Mouse (Mus musculus) heart, postnatal 36 days (tissue): Measurements from ENCODE around the gene Tead4. TPM values are rescaled to one million over a fixed set of nuclear protein-coding genes. Genes with fewer than 3 reads are reported as not detected.
"Not testable (repeated sequence)": the region's sequence is repeated elsewhere in the genome, so short reads cannot be mapped to it uniquely, and the experiment has no call there.

Experiments used
- DNase-seq, 2 experiments: peaks; one replicate each; pipeline ENCODE4 v3.0.0; 2021 to 2022
- intact Hi-C: fragments of 180-260 bp; cut with DNase I; formaldehyde crosslinking; loops from one replicate; pipeline ENCODE4 v1.15.1; 2025
- total RNA-seq, 2 experiments: library from RNA; stranded (reverse); gene quantifications; 2 replicates each; pipeline ENCODE4 v1.2.3; 2021

Tead4 gene
- total RNA-seq = 1 to 10 TPM; 3.6 to 3.7 TPM

DNA sequence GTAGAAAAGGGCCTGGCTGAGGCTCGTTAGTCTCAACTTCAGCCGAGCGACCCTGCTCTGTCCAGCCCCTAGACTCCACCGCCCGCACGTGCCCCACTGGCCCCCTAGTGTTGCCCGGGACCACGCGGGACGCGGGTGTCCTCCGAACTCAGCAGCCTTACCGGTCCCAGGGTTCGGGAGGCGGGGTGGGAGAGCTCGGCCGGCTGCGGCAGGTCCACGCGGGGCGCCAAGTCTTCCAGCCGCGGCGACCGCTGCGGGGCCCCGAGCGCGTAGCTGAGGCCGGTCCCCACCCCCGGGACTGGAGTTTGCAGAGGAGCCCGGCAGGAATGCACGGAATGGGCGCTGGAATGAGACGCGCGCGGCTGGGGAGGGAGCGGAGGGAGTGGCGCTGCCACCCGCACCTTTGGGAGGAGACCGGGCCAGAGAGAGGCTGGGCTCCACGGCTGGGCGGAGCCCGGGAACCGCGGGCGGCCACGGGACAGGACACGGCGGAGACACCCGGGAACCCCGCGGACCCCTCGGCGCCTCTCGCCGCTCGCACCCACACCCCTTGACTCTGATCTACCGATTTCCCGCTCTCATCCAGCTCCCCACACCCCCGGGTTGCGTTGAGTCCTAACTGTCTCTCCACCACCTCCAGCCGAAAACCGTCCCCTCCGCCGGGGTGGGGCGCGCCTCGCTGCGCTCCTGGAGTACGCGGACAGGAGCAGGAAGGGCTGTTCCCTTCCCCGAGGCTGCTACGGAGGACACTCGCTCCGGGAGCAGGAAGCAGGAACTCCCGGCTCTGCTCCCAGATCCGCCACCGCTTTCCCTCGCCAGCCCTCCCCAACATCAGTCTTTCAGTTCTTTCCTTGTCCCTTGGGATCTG lies at the start of gene Tead4:
Gene Tead4 (minus strand): TSS at position 690 of the 868 bp plus-strand sequence.
- intact Hi-C loops = loop anchor here (10.0 kb wide), 1 partner anchor 336 kb away; no protein-coding TSS in a partner anchor
- DNase-seq = peak; percentile 71 to 83

DNA sequence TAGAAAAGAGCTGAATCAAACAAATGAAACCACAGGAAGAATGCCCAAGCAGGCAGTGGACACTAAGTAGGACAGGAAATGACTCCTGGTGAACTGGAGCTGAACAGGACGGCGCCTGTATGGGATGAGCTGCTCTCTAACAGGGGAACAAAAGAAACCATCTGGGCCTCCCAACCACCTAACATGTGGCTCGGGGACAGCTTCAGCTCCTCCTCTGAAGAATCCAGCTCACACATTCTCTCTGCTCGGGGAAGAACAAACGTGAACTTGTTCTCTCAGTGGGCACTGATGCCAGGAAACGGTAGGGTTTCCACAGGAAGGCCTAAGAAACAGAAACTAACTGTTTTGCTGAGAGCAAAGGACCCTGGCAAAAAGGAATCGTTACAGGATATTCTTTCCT lies 49.1 kb upstream of the Tead4 start:
- DNase-seq = no peak
- intact Hi-C loops = no loop called here

DNA sequence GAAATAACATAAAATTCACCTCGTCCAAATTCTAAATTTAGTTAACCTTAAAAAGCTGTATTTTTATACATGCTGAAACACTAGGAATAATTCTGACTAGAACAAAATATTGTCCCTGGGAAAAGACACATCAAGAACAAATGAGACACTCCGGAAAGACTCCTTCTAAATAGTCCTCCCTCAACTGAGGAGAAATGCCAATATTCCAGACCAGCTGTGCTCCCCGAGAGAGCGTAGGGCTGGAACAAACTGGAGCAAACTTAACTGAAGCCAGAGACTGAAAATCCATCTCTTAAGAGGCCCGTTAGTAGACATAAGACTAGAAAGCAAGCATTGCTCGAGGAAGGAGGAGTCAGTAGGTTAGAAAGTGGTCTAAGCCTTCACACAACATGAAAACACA lies 46.2 kb upstream of the Tead4 start:
- no peak for DNase-seq
- intact Hi-C loops = no loop called here

DNA sequence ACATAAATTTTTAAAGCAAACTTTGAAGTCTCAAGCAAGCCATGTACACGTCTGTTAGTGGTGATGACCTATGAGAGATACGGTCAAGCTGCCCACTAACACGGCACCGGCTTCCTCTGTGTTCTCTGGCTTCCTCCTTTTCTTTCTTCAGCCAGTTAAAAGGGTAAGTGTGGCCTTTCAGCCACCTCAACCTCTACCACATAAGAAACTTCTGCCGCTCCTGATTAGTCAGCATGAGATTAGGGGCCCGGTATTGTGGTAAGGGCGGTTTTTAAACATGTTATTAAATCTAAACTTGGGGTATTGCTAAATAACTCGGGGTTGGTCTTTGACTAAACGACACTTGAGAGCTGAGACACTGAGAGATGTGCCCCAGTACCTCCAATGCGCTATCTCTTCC lies 45.0 kb upstream of the Tead4 start:
- DNase-seq = no peak
- intact Hi-C loops = no loop called here

DNA sequence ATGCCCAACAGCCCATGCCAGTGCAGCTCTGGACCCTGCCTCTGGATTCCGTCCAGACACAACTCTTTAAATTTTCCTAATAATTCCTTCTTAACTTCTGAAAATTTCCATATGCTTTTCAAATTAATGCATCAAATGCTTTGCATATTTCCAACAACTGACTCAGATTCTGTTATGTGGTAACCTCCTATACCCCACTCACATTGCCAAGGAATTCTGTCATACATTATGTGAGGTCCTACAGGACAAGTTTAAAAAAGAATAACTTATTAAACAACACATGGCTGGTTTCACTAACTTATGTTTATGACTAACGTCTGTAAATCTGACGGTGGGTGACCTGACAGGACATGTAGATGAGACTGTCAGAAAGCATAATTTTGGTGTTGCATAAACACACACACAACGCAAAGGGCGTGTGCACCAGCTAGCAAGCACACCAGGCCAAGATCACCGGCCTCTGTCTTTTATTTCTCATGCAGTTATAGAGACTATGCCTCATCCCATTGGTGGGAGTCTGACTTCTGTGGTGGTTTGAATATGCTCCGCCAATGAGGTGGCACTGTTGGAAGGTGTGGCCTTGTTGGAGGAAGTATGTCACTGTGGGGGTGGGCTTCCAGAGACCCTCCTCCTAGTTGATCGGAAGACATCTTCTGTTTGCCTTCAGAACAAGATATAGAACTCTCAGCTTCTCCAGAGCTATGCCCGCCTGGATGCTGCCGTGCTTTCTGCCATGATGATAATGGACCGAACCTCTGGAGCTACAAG lies 41.5 kb upstream of the Tead4 start:
- intact Hi-C loops = no loop called here
- no peak for DNase-seq

DNA sequence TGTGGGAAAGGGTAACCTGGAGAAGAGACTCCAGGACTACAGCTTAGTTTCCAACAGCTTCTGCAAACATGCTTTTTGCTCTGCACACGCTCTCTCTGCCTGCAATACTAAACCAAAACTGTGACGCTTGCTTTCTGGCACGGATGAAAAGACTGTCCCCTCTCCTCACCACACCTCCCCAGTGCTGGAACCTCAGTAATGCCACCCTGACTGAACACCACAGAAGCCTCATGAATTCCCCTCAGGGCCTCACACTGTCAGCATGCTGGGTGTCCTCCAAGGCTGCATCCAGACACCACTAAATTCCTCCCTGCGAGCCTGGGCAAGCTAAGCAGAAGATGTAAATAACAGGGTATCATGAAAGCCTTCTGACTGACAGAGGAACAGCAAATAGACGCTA lies 38.3 kb upstream of the Tead4 start:
- no peak for DNase-seq
- intact Hi-C loops = no loop called here

DNA sequence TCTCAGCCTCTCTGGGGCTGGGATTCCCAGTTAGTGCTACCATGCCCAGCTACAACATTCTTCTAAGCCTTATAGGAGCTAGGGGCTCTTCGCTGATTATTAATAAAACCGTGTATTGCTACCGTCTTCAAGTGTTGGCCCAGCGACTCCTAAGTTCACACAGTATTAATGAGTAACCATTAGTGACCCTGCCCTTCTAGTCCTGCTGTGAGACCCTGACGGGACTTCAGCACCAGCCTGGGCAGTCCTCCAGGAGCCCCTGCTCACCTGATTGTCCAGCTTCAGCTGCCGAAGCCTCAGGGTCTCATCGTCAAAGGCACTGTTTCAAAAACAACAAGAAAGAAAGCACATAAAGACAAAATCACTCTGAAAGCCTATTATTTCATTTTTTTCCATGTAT lies 36.8 kb upstream of the Tead4 start:
- intact Hi-C loops = no loop called here
- no peak for DNase-seq

DNA sequence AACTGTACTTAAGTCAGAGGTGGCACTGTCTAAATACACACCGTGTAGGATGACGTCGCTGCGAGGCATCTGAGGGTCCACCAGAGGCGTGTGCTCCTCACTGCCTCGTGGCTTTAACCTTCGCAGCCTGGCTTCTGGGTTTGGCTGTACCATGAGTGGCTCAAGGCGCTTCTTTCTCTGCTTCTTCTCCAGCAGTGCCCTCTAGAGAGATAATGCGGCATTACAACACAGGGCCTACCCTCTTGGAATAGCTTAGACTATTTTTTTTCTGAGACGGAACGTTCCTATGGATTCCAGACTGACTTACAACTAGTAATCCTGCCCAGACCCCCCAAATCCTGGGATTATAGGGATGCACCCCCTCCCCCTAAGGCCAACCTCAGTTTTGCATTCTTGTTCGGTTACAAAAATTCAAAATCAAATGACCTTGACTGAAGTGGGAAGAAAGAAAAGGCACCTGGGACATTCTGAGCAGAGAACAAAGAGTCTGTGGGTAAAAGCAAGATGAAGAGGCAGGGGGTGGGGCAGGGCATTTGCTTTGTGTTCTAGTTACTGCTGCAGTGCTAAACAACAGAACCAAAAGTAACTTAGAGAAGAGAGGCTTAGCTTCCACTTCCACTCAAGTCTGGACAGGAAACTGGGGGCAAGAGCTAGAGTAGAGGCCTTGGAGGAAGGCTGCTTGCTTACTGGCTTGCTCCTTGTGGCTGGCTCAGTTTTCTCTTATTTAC lies 33.9 kb upstream of the Tead4 start:
- peak; percentile 58 to 74 for DNase-seq
- intact Hi-C loops = no loop called here

DNA sequence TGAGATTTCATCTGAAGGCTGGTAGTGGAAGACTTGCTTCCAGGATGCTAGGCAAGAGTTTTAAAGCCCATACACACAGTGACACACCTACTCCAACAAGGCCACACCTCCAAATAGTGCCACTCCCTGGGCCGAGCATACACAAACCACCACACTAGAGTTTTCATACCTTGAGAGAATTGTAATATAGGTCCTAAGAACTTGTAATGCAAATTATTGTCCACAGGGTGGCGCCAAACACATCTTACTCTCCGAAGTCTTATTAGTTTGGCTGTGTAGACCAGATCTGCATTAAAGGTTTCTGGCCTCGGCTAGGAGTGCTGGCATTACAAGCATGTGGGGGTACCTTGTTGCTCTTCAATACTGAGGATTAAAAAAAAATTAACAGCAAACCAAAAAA lies 17.7 kb upstream of the Tead4 start:
- intact Hi-C loops = loop anchor here (1.0 to 5.0 kb wide), 3 partner anchors 40 to 159 kb away; no protein-coding TSS in a partner anchor
- DNase-seq = peak; percentile 44 to 61

DNA sequence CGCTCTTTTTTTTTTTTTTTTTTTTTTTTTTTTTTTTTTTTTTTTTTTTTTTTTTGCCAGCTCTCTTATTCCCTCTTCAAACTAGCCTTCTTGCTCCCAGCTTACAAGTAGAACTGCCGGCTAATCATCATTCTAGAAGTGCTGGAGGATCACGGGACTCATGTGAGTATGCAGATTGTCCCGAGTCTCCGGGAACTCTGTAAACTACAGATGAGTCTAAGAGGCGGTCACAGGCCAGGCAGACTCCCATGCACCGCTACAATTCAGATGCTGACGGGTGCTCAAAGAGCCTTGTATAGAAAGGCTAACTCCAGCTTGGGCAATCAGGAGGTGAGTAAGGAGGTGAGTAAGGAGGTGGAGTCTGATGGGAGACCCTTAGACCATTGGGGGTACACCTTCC lies 15.0 kb upstream of the Tead4 start:
- no peak for DNase-seq
- intact Hi-C loops = loop anchor here (5.0 kb wide), 1 partner anchor 162 kb away; no protein-coding TSS in a partner anchor

DNA sequence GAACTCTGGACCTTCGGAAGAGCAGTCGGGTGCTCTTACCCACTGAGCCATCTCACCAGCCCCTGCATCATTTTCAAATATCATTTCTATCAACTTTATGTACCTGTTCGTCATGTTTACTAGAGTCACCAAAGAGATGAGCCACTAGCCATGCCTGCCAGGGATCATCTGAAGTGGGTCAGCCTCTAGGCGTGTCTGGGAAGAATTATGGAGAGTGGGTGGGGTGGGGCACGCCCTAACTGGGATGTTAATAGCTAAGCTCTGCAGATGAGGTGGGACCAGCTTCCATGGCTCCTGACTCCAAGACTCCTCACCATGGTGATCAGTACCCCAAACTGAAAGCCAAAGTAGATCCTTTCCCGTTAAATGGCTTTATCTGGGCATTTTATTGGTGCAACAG lies 14.2 kb upstream of the Tead4 start:
- intact Hi-C loops = loop anchor here (5.0 kb wide), 1 partner anchor 163 kb away; no protein-coding TSS in a partner anchor

DNA sequence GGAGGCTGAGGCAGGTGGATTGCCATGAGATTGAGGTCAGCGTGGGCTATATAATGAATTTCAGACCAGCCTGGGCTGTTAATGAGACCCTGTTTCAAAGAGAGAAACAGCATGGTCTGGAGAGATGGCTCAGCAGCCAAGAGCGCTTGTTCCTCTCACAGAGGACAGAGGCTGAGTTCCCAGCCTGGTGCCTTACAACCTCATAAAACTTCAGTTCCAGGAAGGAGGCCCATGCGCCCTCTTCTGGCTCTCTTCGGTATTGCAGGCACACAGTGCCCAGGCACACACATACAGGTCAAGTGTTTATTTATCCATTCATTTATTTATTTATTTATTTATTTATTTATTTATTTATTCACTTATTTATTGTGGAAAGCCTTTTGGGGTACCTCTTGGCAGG lies 7.7 kb upstream of the Tead4 start:
- intact Hi-C loops = loop anchor here (1.0 to 10.0 kb wide), 3 partner anchors 74 to 344 kb away; no protein-coding TSS in a partner anchor
- DNase-seq = peak; percentile 56 to 76

More for the DNA sequence above, 14.2 kb upstream of the Tead4 start:
- no peak for DNase-seq

DNA sequence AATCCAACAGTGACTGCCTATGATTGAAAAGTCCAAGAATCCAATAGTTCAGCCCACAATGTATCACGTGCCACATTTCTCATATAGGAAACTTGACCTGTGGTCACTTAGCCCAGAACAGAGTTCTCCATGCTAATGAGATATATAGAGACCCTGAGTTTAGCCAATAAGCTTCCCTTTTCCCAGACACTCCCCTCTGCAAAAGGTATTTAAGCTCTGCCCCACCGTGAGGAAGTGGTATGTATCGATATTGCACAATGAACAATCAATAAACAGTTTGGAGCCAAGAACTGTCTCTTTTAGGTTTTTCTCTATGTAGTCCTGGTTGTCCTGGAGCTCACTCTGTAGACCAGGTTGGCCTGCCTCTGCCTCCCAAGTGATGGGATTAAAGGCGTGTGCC lies 4.2 kb upstream of the Tead4 start:
- DNase-seq = no peak
- intact Hi-C loops = loop anchor here (10.0 kb wide), 1 partner anchor 340 kb away; no protein-coding TSS in a partner anchor

DNA sequence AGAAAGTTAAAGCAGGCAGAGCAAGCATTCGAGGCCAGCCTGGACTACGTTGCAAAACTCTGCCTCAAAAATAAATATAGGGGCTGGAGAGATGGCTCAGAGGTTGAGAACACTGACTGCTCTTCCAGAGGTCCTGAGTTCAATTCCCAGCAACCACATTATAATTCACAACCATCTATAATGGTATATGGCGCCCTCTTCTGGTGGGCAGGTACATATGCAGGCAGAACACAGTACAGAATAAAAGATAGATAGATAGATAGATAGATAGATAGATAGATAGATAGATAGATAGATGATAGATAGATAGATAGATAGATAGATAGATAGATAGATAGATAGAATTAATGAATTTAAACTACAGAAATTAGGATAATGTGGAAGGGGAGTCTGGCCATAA lies 2.0 kb upstream of the Tead4 start:
- intact Hi-C loops = loop anchor here (10.0 kb wide), 1 partner anchor 338 kb away; no protein-coding TSS in a partner anchor
- not testable (repeated sequence) for DNase-seq

DNA sequence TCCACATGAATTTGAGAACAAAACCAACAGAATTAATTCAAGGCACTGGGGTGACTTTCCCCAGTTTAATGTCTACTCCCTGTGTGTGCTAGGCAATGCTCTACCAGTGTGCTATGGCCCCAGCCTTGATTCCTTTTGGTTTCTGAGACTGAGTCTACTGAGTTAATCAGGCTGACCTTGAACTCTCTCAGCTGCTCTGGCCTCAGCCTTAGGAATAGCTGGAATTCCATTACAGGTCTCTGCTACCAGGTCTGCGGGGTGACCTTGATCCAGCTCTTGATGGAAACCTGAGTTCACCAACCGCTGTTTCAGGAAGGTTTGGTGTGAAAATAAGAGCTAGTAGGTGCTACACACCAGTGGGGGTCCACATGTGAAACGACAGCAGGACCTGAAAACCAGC lies 1.3 kb upstream of the Tead4 start:
- DNase-seq = no peak
- intact Hi-C loops = loop anchor here (10.0 kb wide), 1 partner anchor 337 kb away; no protein-coding TSS in a partner anchor

DNA sequence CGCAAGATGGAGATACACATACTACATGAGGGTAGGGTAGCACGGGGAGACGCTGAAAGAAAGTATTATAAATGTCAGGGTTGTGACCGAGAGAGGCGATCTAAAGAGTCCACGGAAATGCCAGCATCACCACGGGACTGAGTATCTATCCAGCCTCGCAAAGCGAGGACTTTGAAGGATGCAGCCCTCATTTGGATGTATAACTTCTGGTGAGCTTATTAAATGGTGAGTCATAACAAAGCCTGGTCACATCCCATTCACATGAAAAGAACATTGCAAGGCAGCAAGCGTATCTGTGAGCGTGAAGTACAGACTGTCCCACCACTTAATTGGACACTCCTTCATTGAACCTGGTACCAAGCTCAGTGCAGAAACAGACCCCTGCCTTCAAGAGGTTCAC lies 835 bp upstream of the Tead4 start:
- no peak for DNase-seq
- intact Hi-C loops = loop anchor here (10.0 kb wide), 1 partner anchor 337 kb away; no protein-coding TSS in a partner anchor

DNA sequence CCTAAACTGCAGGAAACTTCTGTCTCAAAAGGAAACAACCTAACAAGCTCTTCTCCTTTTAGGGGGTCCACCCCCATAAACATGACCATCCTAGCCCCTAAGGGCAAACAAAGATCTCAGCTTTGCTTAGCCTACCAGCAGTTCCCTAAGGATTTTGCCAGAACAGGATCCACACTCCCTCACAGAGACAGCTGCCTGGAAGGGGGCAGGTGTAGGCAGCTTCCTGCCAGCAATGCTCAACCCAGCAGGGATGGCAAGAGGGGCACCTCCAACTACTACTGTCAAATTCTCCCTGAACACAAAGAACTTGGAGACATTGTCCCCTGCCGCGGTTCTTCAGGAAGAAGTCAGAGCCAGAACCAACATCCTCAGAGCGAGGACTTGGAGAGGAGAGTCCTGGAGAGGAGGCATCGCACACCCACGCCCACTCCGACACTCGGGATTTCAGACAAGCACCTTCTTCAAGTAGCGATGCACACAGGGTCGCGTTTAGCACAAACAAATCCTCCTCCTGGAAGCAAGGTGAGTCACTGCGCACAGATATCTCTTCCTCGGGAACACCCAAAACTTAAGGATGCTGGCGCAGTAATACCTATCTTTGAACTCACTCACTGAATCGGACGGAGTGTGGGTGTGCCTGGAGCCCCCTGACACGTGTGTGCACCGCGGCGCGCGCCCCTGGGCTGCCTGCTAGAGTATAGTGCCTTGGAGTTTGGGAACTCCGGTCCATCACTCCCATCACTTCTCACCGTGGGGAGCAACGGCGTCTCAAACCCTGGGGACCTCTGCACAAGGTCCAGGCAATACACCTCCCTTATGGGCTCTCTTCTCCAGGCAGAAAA lies 1.1 kb downstream of the Tead4 start:
- peak in 1 of 2 experiments; percentile 12 for DNase-seq
- intact Hi-C loops = loop anchor here (5.0 to 10.0 kb wide), 2 partner anchors 37 to 335 kb away; no protein-coding TSS in a partner anchor

DNA sequence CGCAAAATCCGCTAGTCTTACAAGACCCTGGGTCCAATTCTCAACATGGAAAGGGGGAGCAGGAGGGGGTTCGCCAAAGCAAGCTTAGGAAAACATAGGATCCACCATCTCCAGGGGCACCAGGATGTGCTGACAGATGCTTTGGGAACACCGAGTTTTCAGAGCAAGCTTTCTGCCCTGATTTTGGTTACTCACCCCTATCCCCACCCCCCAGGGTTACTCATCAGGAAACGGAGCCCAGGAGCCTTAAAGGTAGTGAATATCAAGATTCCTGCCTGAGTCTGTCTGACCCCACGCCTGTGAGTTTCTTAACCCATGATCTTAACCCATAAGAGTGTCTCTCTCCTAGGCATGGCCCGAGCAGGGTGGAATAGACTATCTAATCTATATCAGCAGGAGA lies 2.4 kb downstream of the Tead4 start:
- intact Hi-C loops = loop anchor here (5.0 kb wide), 1 partner anchor 36 kb away; no protein-coding TSS in a partner anchor
- no peak for DNase-seq

DNA sequence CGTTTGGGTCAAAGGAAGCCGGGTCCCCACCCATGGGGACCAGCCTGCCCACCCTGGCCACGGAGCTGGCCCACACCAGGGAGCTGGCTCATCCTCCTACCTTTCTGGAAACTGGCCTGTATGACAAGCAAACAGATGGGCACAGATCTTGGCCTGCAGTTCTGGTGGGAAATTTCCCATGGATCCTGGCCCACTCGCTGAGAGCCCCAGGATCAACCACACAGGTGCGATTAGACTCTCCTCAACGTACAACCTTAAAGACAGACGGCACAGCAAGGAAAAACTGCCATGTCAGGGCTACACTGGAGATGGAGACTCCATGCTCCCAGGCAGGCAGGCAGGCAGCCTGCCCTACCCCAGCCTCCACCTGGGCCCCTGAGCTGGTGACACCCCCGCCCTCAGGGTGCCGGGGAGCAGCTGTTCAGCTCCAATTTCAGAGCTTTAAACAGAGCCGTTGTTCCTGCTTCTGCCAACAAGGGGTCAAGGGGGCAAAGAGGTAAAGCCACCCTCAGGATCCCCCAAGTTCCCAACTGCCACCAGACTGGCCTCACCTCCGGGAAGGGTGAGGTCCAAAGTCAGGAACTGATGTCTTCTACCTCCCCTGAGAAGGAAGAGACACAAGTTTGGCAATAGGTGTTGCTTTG lies 3.8 kb downstream of the Tead4 start:
- peak in 1 of 2 experiments; percentile 36 for DNase-seq
- intact Hi-C loops = loop anchor here (5.0 kb wide), 1 partner anchor 35 kb away; no protein-coding TSS in a partner anchor
